Mouse (Mus musculus) neural tube, embryonic 15.5 days (tissue): ENCODE results near the gene Kcnh3. TPM values are rescaled to one million over a fixed set of nuclear protein-coding genes. Genes with fewer than 3 reads are reported as not detected.

Experiments used
- ATAC-seq: fragments of 200-750 bp; cut with Nextera tagmentation; 2 replicates; pipeline ENCODE4 v1.8.0; 2017; ENCODE audit warnings: mild to moderate bottlenecking, moderate TSS enrichment, moderate library complexity; ENCODE audit not compliant: low FRiP score
- H3K27ac ChIP-seq: fragments of 300-500 bp; sonication (generic); replicated peaks from 2 replicates; pipeline ENCODE4 v1.5.1; 2015; ENCODE audit warnings: mild to moderate bottlenecking, inconsistent platforms
- H3K27me3 ChIP-seq: fragments of 300-500 bp; sonication (generic); replicated peaks from 2 replicates; pipeline ENCODE4 v1.6.1; 2015; ENCODE audit warnings: inconsistent platforms
- H3K36me3 ChIP-seq: fragments of 300-500 bp; sonication (generic); 2 replicates; pipeline ENCODE4 v1.6.1; 2015; ENCODE audit warnings: inconsistent platforms
- H3K4me1 ChIP-seq: fragments of 300-500 bp; sonication (generic); 2 replicates; pipeline ENCODE4 v1.6.1; 2015; ENCODE audit warnings: inconsistent platforms
- H3K4me2 ChIP-seq: fragments of 300-500 bp; sonication (generic); 2 replicates; pipeline ENCODE4 v1.6.1; 2015; ENCODE audit warnings: inconsistent platforms, mild to moderate bottlenecking, moderate library complexity
- H3K4me3 ChIP-seq: fragments of 300-500 bp; sonication (generic); replicated peaks from 2 replicates; pipeline ENCODE4 v1.5.1; 2015; ENCODE audit warnings: mild to moderate bottlenecking, inconsistent platforms
- H3K9ac ChIP-seq: fragments of 300-500 bp; sonication (generic); replicated peaks from 2 replicates; pipeline ENCODE4 v1.6.1; 2015; ENCODE audit warnings: mild to moderate bottlenecking, inconsistent platforms
- H3K9me3 ChIP-seq: fragments of 300-500 bp; sonication (generic); replicated peaks from 2 replicates; pipeline ENCODE4 v1.6.1; 2016; ENCODE audit warnings: inconsistent platforms
- WGBS: fragments of 180-500 bp; shearing (Covaris S2); methylation state at CpG from one replicate; pipeline ENCODE4 v1.1.7; 2015; ENCODE audit warnings: mixed read lengths; 5-methylcytosine and 5-hydroxymethylcytosine counted together
- polyA plus RNA-seq: library from polyadenylated mRNA; unstranded; fragments of >200 nt; fragmentation: Nextera tagmentation; extraction: Ambion mirVana; gene quantifications from 2 replicates; pipeline ENCODE4 v1.2.1, GENCODE M21; 2015

The Kcnh3 gene
- polyA plus RNA-seq, 1 experiment from 2014 or later: 0.46 TPM

DNA sequence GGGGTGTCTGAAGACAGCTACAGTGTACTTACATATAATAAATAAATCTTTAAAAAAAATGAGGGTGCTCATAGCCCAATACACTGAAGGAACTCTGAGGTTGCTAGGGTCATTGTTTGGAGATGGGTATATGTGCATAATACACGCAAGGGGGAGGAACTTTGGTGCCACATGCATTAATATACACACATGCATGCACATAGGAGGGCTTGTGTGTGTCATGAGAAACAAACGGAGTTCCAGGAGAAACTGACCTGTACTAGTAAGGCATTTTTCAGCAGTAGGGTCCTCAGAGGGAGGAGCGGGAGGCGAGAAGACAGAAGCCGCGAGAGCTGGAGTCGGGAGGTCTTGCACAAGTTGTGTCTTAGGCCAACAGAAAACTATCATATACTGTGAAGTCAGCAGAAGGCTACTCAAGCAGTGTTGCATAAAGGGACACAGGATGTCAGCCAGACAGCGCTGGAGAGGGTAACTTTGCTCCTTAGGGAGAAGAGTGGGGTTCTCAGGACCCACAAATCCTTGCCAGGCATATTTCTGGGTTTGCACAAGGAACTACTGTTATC is 34.6 kb downstream of the Kcnh3 start:
- H3K9me3 ChIP-seq: no peaks in the 10 kb centered on the region
- no peaks in the 10 kb centered on the region for H3K27me3 ChIP-seq
- no peaks in the 10 kb centered on the region for H3K36me3 ChIP-seq
- peaks cover 11% of the 10 kb centered on the region for H3K4me1 ChIP-seq
- H3K9ac ChIP-seq: no peak overlapping the region
- peak overlapping the region; percentile 54 for H3K4me2 ChIP-seq
- 75% methylated on average over 8 of the region's 8 CpGs for WGBS
- H3K4me3 ChIP-seq: 0 out of 2 replicates have a peak overlapping the region, but pooled peaks have one; percentile 2
- ATAC-seq: peak; percentile 29
- 0 out of 2 replicates have a peak overlapping the region, but pooled peaks have one; percentile 23 for H3K27ac ChIP-seq

DNA sequence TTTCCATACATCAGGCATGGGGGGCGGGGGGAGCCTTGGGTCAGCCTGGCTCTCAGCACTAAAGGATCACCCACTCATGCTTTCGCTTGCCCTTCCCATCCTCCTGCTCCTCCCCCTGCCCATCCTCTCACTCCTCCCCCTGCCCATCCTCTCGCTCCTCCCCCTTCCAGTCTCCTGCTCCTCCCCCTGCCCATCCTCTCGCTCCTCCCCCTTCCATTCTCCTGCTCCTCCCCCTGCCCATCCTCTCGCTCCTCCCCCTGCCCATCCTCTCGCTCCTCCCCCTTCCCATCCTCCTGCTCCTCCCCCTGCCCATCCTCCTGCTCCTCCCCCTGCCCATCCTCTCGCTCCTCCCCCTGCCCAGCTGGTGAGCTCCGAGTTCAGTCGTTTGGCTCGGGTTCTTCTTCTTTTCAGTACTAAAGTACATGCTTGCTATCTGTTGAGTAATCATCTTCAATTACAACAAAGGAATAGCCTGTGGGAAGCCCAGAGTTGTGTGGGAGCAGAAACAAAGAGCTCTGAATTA is 35.1 kb downstream of the Kcnh3 start:
- peak; percentile 65 for ATAC-seq
- Histone ChIP-seq H3K27ac (peak overlapping the region; percentile 54), H3K4me2 (peak overlapping the region; percentile 54), H3K9me3 (no peaks in the 10 kb centered on the region), H3K4me1 (peaks cover 11% of the 10 kb centered on the region), H3K36me3 (no peaks in the 10 kb centered on the region), H3K9ac (no peak overlapping the region), H3K27me3 (no peaks in the 10 kb centered on the region), H3K4me3 (peak overlapping the region; percentile 21)
- WGBS: 4% methylated on average over 7 of the region's 10 CpGs

DNA sequence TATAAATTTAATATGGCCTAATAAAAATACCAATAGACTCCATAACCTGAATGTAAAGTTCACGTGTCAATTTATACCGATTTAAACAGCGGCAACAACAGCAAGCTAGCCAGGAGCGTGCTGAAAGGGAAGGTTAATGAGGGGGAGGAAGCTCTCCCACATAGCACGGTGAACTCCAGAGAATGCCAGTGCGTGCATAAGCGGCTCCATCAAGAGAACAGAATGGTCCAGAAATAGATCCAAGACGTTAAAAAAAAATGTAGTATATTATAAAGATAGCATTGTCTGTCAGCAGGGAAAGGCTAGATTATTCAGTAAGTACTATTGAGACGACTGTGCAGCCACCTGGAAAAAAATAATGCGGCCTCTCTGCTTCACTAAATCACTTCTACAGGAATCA is 38.0 kb downstream of the Kcnh3 start:
- ATAC-seq: no peak
- H3K9me3 ChIP-seq: no peaks in the 10 kb centered on the region
- WGBS: 41% methylated on average over 10 of the region's 10 CpGs
- no peak overlapping the region for H3K9ac ChIP-seq
- H3K4me2 ChIP-seq: no peak overlapping the region
- no peak overlapping the region for H3K4me3 ChIP-seq
- H3K36me3 ChIP-seq: no peaks in the 10 kb centered on the region
- H3K27ac ChIP-seq: 0 out of 2 replicates have a peak overlapping the region, but pooled peaks have one; percentile 13
- peaks cover 11% of the 10 kb centered on the region for H3K4me1 ChIP-seq
- no peaks in the 10 kb centered on the region for H3K27me3 ChIP-seq

DNA sequence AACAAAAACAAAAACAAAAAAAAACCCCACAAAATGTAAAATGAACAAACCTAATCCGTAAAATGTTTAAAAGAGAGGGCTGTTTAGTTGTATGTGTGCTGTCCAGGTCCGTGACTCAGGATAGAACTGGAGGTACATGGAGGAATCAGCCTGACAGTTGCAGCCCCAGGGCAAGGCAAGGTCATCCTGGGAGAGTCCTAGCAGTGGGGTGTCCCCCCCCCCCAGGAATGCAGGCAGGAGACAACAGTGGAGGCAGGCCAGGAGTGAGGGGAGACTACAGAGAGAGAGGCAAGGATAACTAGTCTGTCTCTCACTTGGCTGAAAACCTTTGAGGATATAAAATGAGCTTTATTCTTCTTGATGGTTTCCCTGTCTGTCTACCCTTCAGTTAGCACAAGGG is 39.7 kb downstream of the Kcnh3 start:
- H3K36me3 ChIP-seq: no peaks in the 10 kb centered on the region
- no peak overlapping the region for H3K4me2 ChIP-seq
- H3K9ac ChIP-seq: no peak overlapping the region
- 84% methylated on average over 2 of the region's 2 CpGs for WGBS
- ATAC-seq: no peak
- H3K27me3 ChIP-seq: no peaks in the 10 kb centered on the region
- no peaks in the 10 kb centered on the region for H3K9me3 ChIP-seq
- H3K27ac ChIP-seq: no peak overlapping the region
- no peak overlapping the region for H3K4me3 ChIP-seq
- H3K4me1 ChIP-seq: peaks cover 9% of the 10 kb centered on the region

DNA sequence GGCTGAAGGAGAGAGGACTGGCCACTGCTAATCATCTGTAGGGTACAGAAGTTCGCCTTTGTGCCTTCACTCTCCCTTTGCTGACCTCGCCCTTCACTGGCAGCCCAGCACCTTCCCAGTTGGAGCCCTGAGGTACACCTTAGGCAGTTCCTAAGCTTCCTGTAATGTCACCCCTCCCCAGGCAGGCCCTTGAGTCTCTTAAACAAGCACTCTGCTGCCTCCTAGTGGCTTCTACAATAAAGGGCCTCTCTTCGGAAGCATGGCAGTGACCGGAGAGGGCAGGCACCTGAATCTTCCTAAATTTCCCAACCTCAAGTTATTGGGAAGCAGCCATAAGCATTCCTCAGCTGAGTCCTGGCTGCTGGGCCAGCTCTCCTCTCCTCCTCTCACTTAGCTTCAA is 41.0 kb downstream of the Kcnh3 start:
- no peak for ATAC-seq
- 21% methylated on average over 4 of the region's 4 CpGs for WGBS
- H3K9ac ChIP-seq: no peak overlapping the region

DNA sequence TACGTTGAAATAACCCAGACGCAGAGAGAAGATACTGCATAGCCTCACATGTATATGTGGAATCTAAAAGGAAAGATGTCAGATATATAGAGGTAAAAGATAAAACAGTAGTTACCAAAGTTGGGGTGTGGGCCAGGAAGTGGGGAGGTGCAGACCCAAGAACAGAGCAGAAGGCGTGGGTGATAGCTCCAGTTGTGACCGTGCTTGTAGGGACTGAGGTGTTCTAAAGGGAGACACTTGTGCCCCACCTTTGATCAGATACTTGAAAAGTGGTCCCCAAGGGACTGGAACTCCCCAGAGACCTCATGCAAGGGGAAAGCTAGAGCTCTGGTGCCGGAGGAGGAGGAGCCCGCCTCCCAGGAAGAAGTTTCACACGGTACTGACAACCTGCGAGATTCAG is 51.4 kb downstream of the Kcnh3 start:
- H3K27ac ChIP-seq: no peak overlapping the region
- no peaks in the 10 kb centered on the region for H3K36me3 ChIP-seq
- no peak for ATAC-seq
- no peaks in the 10 kb centered on the region for H3K27me3 ChIP-seq
- no peak overlapping the region for H3K4me2 ChIP-seq
- H3K9me3 ChIP-seq: no peaks in the 10 kb centered on the region
- 85% methylated on average over 8 of the region's 8 CpGs for WGBS
- no peak overlapping the region for H3K9ac ChIP-seq
- 0 out of 2 replicates have a peak, but pooled peaks cover 6% of the 10 kb centered on the region for H3K4me1 ChIP-seq
- H3K4me3 ChIP-seq: no peak overlapping the region

More for the DNA sequence above, 41.0 kb downstream of the Kcnh3 start:
- no peaks in the 10 kb centered on the region for H3K9me3 ChIP-seq
- H3K4me3 ChIP-seq: no peak overlapping the region
- no peak overlapping the region for H3K4me2 ChIP-seq
- no peaks in the 10 kb centered on the region for H3K27me3 ChIP-seq
- H3K36me3 ChIP-seq: no peaks in the 10 kb centered on the region
- H3K27ac ChIP-seq: no peak overlapping the region
- H3K4me1 ChIP-seq: no peaks in the 10 kb centered on the region

DNA sequence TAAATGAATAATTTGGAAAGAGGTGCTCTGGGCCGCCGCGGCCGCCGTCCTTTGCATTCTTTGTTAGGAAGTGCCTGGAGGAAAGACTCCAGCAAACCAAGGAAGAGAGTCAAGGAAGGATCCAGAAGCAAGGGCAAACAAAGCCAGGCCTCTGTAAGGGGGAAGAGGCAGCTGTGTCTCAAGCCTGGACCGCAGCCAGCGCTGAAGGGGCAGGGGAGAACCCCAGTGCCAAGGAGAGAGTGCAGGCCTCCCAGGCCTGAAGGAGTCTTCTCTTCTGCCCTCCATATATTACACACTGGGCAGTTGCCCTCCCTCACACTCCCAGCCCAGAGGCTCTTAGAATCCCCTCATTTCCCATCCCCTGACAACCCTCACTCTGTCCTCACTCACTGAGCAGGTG is 53.6 kb downstream of the Kcnh3 start:
- Histone ChIP-seq H3K27ac (no peak overlapping the region), H3K36me3 (no peaks in the 10 kb centered on the region), H3K4me2 (no peak overlapping the region), H3K9ac (no peak overlapping the region), H3K9me3 (no peaks in the 10 kb centered on the region), H3K27me3 (no peaks in the 10 kb centered on the region), H3K4me3 (no peak overlapping the region), H3K4me1 (0 out of 2 replicates have a peak, but pooled peaks cover 3% of the 10 kb centered on the region)
- 83% methylated on average over 7 of the region's 7 CpGs for WGBS
- ATAC-seq: no peak

DNA sequence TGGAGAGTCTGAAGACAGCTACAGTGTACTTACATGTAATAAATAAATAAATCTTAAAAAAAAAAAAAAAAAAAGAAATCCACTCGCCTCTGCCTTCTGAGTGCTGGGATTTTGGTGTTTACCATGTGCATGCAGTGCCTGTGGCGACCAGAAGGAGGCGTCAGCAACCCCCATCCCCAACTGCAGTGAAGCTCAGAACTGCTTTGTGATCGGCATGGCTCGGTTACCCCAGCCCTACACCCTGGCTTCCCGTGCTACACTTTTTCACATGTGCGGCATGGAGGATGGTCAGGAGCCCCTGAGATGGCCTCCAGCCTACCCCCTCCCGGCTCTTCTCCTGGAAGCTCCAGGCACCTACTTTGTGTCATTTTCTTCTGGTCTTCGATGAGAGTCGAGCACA is 58.8 kb downstream of the Kcnh3 start:
- H3K36me3 ChIP-seq: no peaks in the 10 kb centered on the region
- H3K27ac ChIP-seq: no peak overlapping the region
- no peak overlapping the region for H3K9ac ChIP-seq
- 68% methylated on average over 10 of the region's 10 CpGs for WGBS
- no peak overlapping the region for H3K4me2 ChIP-seq
- no peaks in the 10 kb centered on the region for H3K27me3 ChIP-seq
- H3K4me1 ChIP-seq: no peaks in the 10 kb centered on the region
- no peak for ATAC-seq
- H3K4me3 ChIP-seq: no peak overlapping the region
- no peaks in the 10 kb centered on the region for H3K9me3 ChIP-seq

DNA sequence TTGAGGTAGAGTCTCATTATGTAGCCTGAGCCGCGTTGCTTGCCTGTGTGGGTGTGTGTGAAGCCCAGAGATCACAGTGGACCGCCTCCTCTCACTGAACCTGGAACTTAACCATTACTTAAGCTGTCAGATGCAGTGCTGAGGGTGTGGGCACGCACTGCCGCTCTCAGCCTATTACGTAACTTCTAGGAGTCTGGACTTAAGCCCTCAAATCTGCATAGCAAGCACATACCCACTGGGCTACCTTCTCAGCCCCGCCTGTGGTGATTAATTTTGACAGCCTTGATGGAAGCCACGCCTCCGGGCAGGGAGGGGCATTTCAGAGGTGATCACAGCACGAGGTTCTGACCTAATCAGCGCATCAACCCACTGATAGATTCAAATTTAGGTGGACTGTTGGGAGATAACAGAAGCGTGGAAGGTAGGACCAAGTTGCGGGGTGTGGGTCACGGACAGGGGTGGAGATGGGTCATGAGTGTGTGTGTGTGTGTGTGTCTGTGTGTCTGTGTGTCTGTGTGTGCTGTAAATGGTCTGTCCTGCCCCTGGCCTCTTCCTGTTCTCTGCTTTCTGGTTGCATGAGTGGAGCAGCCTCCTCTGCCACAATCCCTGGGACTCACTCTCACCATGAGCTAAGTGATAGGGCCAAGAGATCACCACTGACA is 60.0 kb downstream of the Kcnh3 start:
- Histone ChIP-seq H3K4me3 (no peak overlapping the region), H3K4me1 (no peaks in the 10 kb centered on the region), H3K27ac (no peak overlapping the region), H3K9me3 (no peaks in the 10 kb centered on the region), H3K4me2 (no peak overlapping the region), H3K9ac (no peak overlapping the region), H3K36me3 (no peaks in the 10 kb centered on the region), H3K27me3 (no peaks in the 10 kb centered on the region)
- 54% methylated on average over 14 of the region's 14 CpGs for WGBS
- ATAC-seq: no peak

DNA sequence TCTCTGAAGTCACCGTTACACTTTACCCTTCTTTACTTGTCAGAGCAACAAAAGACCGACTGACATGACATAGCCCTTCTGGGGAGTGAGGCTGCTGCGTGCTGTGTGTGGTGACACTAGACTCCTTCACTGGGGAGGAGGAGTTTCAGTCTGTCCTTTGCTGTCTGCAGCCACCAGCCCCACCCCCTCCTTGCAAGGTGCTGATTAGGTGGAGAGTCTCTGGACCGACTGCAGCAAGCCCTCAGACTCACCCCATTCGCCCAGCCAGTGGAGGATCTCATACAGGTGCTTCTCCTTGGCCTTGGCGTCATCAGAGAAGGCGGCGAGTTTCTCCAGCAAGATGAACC is 60.5 kb downstream of the Kcnh3 start:
- H3K9ac ChIP-seq: no peak overlapping the region
- no peaks in the 10 kb centered on the region for H3K4me1 ChIP-seq
- H3K27ac ChIP-seq: no peak overlapping the region
- no peaks in the 10 kb centered on the region for H3K27me3 ChIP-seq
- no peak overlapping the region for H3K4me3 ChIP-seq
- no peaks in the 10 kb centered on the region for H3K36me3 ChIP-seq
- no peak for ATAC-seq
- no peaks in the 10 kb centered on the region for H3K9me3 ChIP-seq
- WGBS: 54% methylated on average over 8 of the region's 8 CpGs
- H3K4me2 ChIP-seq: no peak overlapping the region

DNA sequence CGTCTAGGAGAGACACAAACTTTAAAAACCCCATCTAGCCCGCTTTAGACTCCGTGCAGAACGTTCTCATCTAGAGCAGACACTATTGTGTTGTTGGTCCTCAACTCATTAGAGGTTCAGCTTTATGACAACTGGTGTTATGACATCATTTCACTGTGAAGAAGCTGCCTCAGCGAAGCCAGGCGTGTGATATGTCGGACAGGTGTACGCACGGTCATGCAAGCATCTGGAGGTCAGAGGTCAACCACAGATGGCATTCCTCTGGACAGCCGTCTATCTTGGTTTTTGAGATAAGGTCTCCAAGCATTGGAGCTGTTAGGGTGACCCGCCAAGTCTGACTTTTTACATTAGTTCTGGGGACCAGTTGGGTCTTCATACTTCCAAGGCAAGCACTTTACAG is 65.9 kb downstream of the Kcnh3 start:
- Histone ChIP-seq H3K4me3 (no peak overlapping the region), H3K4me2 (no peak overlapping the region), H3K4me1 (peaks cover 8% of the 10 kb centered on the region), H3K27me3 (no peaks in the 10 kb centered on the region), H3K9ac (no peak overlapping the region), H3K27ac (no peak overlapping the region), H3K36me3 (no peaks in the 10 kb centered on the region), H3K9me3 (no peaks in the 10 kb centered on the region)
- ATAC-seq: no peak
- WGBS: 94% methylated on average over 11 of the region's 11 CpGs
